Mouse (Mus musculus): ENCODE results near the gene Hemk1. TPM values are rescaled to one million over a fixed set of nuclear protein-coding genes. Genes with fewer than 3 reads are reported as not detected.

Gene Hemk1
- polyA plus RNA-seq, 1 experiment, result 33.7 TPM

- H3K27ac ChIP-seq (ENCODE audit: insufficient read depth, low read length), result no peak overlapping the region
- H3K4me3 ChIP-seq (ENCODE audit: insufficient read depth, low read length), result no peak overlapping the region
These were observed 7.9 kb upstream of the Hemk1 start for GRCm38 (mm10) chr9:107346081-107346480.

GRCm38 (mm10) chr9:107344027-107344426 lies 5.9 kb upstream of the Hemk1 start:
- H3K27ac ChIP-seq (ENCODE audit: insufficient read depth, low read length), result no peak overlapping the region
- peaks cover 2% of the 10 kb centered on the region for H3K4me1 ChIP-seq (ENCODE audit: control insufficient read depth, insufficient read depth, low read length)
- TF ChIP-seq CTCF (IDR thresholded peaks at IDR 0.05; ENCODE audit: extremely low read depth, insufficient read depth, low read length) (no peak), POLR2A (IDR thresholded peaks at IDR 0.05; ENCODE audit: extremely low read depth, insufficient read depth, low read length) (no peak)
- no peak overlapping the region for H3K4me3 ChIP-seq (ENCODE audit: insufficient read depth, low read length)

More at GRCm38 (mm10) chr9:107346081-107346480, 7.9 kb upstream of the Hemk1 start:
- peaks cover under 1% of the 10 kb centered on the region for H3K4me1 ChIP-seq (ENCODE audit: control insufficient read depth, insufficient read depth, low read length)
- no peak for TF ChIP-seq POLR2A (IDR thresholded peaks at IDR 0.05; ENCODE audit: extremely low read depth, insufficient read depth, low read length)
- TF ChIP-seq CTCF (IDR thresholded peaks at IDR 0.05; ENCODE audit: extremely low read depth, insufficient read depth, low read length), result no peak

GRCm38 (mm10) chr9:107343146-107343943 lies 5.2 kb upstream of the Hemk1 start:
- H3K4me1 ChIP-seq (ENCODE audit: control insufficient read depth, insufficient read depth, low read length), result peaks cover 4% of the 10 kb centered on the region
- no peak overlapping the region for H3K4me3 ChIP-seq (ENCODE audit: insufficient read depth, low read length)
- no peak overlapping the region for H3K27ac ChIP-seq (ENCODE audit: insufficient read depth, low read length)
- no peak for TF ChIP-seq POLR2A (IDR thresholded peaks at IDR 0.05; ENCODE audit: extremely low read depth, insufficient read depth, low read length)
- no peak for TF ChIP-seq CTCF (IDR thresholded peaks at IDR 0.05; ENCODE audit: extremely low read depth, insufficient read depth, low read length)

GRCm38 (mm10) chr9:107342201-107342709 lies 4.1 kb upstream of the Hemk1 start:
- Histone ChIP-seq H3K4me3 (ENCODE audit: insufficient read depth, low read length) (no peak overlapping the region), H3K27ac (ENCODE audit: insufficient read depth, low read length) (no peak overlapping the region), H3K4me1 (ENCODE audit: control insufficient read depth, insufficient read depth, low read length) (peaks cover 5% of the 10 kb centered on the region)
- TF ChIP-seq CTCF (IDR thresholded peaks at IDR 0.05; ENCODE audit: extremely low read depth, insufficient read depth, low read length), result no peak
- no peak for TF ChIP-seq POLR2A (IDR thresholded peaks at IDR 0.05; ENCODE audit: extremely low read depth, insufficient read depth, low read length)

- Histone ChIP-seq H3K4me3 (ENCODE audit: insufficient read depth, low read length) (peak overlapping the region; percentile 67), H3K4me1 (ENCODE audit: control insufficient read depth, insufficient read depth, low read length) (peaks cover 5% of the 10 kb centered on the region), H3K27ac (ENCODE audit: insufficient read depth, low read length) (no peak overlapping the region)
- TF ChIP-seq CTCF (IDR thresholded peaks at IDR 0.05; ENCODE audit: extremely low read depth, insufficient read depth, low read length) (no peak), POLR2A (IDR thresholded peaks at IDR 0.05; ENCODE audit: extremely low read depth, insufficient read depth, low read length) (no peak)
These were observed 2.9 kb upstream of the Hemk1 start for GRCm38 (mm10) chr9:107340911-107341645.

- H3K4me1 ChIP-seq (ENCODE audit: control insufficient read depth, insufficient read depth, low read length), result peaks cover 5% of the 10 kb centered on the region
- peak within 1 kb of the TSS; percentile 67 for H3K4me3 ChIP-seq (ENCODE audit: insufficient read depth, low read length)
- H3K27ac ChIP-seq (ENCODE audit: insufficient read depth, low read length), result no peak within 1 kb of the TSS
- no peak for TF ChIP-seq CTCF (IDR thresholded peaks at IDR 0.05; ENCODE audit: extremely low read depth, insufficient read depth, low read length)
- no peak for TF ChIP-seq POLR2A (IDR thresholded peaks at IDR 0.05; ENCODE audit: extremely low read depth, insufficient read depth, low read length)
These were observed 2.2 kb upstream of the Hemk1 start, which contains the start of gene 6430571L13Rik for GRCm38 (mm10) chr9:107340267-107340859. Gene 6430571L13Rik, plus strand, starts transcription at chr9:107340602.

- H3K4me3 ChIP-seq (ENCODE audit: insufficient read depth, low read length), result no peak overlapping the region
- TF ChIP-seq POLR2A (IDR thresholded peaks at IDR 0.05; ENCODE audit: extremely low read depth, insufficient read depth, low read length), result no peak
- peaks cover 5% of the 10 kb centered on the region for H3K4me1 ChIP-seq (ENCODE audit: control insufficient read depth, insufficient read depth, low read length)
- no peak overlapping the region for H3K27ac ChIP-seq (ENCODE audit: insufficient read depth, low read length)
These were observed 1.8 kb downstream of the Hemk1 start for GRCm38 (mm10) chr9:107336386-107336785.

- TF ChIP-seq CTCF (IDR thresholded peaks at IDR 0.05; ENCODE audit: extremely low read depth, insufficient read depth, low read length) (peak; percentile 92), POLR2A (IDR thresholded peaks at IDR 0.05; ENCODE audit: extremely low read depth, insufficient read depth, low read length) (no peak)
- Histone ChIP-seq H3K4me3 (ENCODE audit: insufficient read depth, low read length) (no peak overlapping the region), H3K27ac (ENCODE audit: insufficient read depth, low read length) (no peak overlapping the region), H3K4me1 (ENCODE audit: control insufficient read depth, insufficient read depth, low read length) (peaks cover 3% of the 10 kb centered on the region)
These were observed 2.2 kb downstream of the Hemk1 start for GRCm38 (mm10) chr9:107335909-107336308.

- Histone ChIP-seq H3K27ac (ENCODE audit: insufficient read depth, low read length) (no peak overlapping the region), H3K4me1 (ENCODE audit: control insufficient read depth, insufficient read depth, low read length) (peaks cover 3% of the 10 kb centered on the region; the same call in 1 of the 2 replicates), H3K4me3 (ENCODE audit: insufficient read depth, low read length) (no peak overlapping the region)
- no peak for TF ChIP-seq POLR2A (IDR thresholded peaks at IDR 0.05; ENCODE audit: extremely low read depth, insufficient read depth, low read length)
- TF ChIP-seq CTCF (IDR thresholded peaks at IDR 0.05; ENCODE audit: extremely low read depth, insufficient read depth, low read length), result no peak
These were observed 3.1 kb downstream of the Hemk1 start for GRCm38 (mm10) chr9:107335046-107335445.
